ENCODE assay signal across 9 mouse cellular contexts in genomic region chr11:50744971-50745370, GRCm38 (mm10).
DNase-seq lines count a peak whose midpoint lies in the region; ATAC-seq lines count a peak whose summit lies in the region.
"Had no signal": no experiment of that assay in that cellular context is flagged by ENCODE, and none has a peak within 500 bp of the region (broad histone marks: within the 10 kb centered on the region; RNA-seq: fewer than 3 reads in every experiment).

No protein-coding gene starts in this region.

- intact Hi-C loops in heart, postnatal 36 days (cut with DNase I) = loop anchor here (2.0 kb wide), 1 partner anchor 72 kb away; no protein-coding TSS in a partner anchor

- no peaks in the 10 kb centered on the region for H3K36me3 ChIP-seq in forebrain, embryonic 14.5 days (ENCODE audit: control insufficient read depth, insufficient read depth, low read length)
- H3K36me3 ChIP-seq in forebrain, embryonic 16.5 days (ENCODE audit: control insufficient read depth, insufficient read depth) = no peaks in the 10 kb centered on the region
- H3K36me3 ChIP-seq in embryonic facial prominence, embryonic 10.5 days (replicated peaks) = no peaks in the 10 kb centered on the region
- H3K36me3 ChIP-seq in lung, embryonic 15.5 days = no peaks in the 10 kb centered on the region
- H3K36me3 ChIP-seq in midbrain, embryonic 13.5 days = no peaks in the 10 kb centered on the region
- H3K36me3 ChIP-seq: heart, embryonic 15.5 days had no signal

- ATAC-seq in forebrain, embryonic 14.5 days = no peak
- ATAC-seq in forebrain, embryonic 16.5 days = no peak
- ATAC-seq in lung, embryonic 15.5 days (ENCODE audit: borderline replicate concordance, extremely low read depth, low FRiP score, low TSS enrichment) = peak; percentile 62
- no peak for ATAC-seq in megakaryocyte, adult 5-6 weeks (ENCODE audit: poor library complexity, severe bottlenecking)
- ATAC-seq in midbrain, embryonic 13.5 days = no peak

- 44% methylated on average over 6 of the region's 6 CpGs for WGBS in forebrain, embryonic 14.5 days
- 37% methylated on average over 6 of the region's 6 CpGs for WGBS in forebrain, embryonic 16.5 days
- WGBS in embryonic facial prominence, embryonic 10.5 days = 60% methylated on average over 6 of the region's 6 CpGs
- 29% methylated on average over 6 of the region's 6 CpGs for WGBS in lung, embryonic 15.5 days
- 76% methylated on average over 6 of the region's 6 CpGs for WGBS in midbrain, embryonic 13.5 days

- no peaks in the 10 kb centered on the region for H3K9me3 ChIP-seq in forebrain, embryonic 14.5 days (replicated peaks; ENCODE audit: control insufficient read depth, low read length)
- no peaks in the 10 kb centered on the region for H3K9me3 ChIP-seq in forebrain, embryonic 16.5 days (ENCODE audit: control insufficient read depth, low read length)
- no peaks in the 10 kb centered on the region for H3K9me3 ChIP-seq in embryonic facial prominence, embryonic 10.5 days
- H3K9me3 ChIP-seq in lung, embryonic 15.5 days = no peaks in the 10 kb centered on the region
- H3K9me3 ChIP-seq in midbrain, embryonic 13.5 days = no peaks in the 10 kb centered on the region
- H3K9me3 ChIP-seq: heart, embryonic 15.5 days had no signal

- no peak overlapping the region for H3K27ac ChIP-seq in forebrain, embryonic 14.5 days (ENCODE audit: low read depth, low read length)
- no peak overlapping the region for H3K27ac ChIP-seq in forebrain, embryonic 16.5 days (ENCODE audit: low read length)
- H3K27ac ChIP-seq in embryonic facial prominence, embryonic 10.5 days (replicated peaks) = 0 out of 2 replicates have a peak overlapping the region, but pooled peaks have one; percentile 10
- H3K27ac ChIP-seq in lung, embryonic 15.5 days = peak overlapping the region; percentile 67
- H3K27ac ChIP-seq in midbrain, embryonic 13.5 days = no peak overlapping the region
- H3K27ac ChIP-seq: heart, embryonic 15.5 days had no signal

- H3K4me3 ChIP-seq in forebrain, embryonic 14.5 days (ENCODE audit: low read depth, low read length) = no peak overlapping the region
- no peak overlapping the region for H3K4me3 ChIP-seq in forebrain, embryonic 16.5 days (replicated peaks; ENCODE audit: low read length)
- no peak overlapping the region for H3K4me3 ChIP-seq in embryonic facial prominence, embryonic 10.5 days
- H3K4me3 ChIP-seq in lung, embryonic 15.5 days = no peak overlapping the region
- no peak overlapping the region for H3K4me3 ChIP-seq in midbrain, embryonic 13.5 days (replicated peaks)
- H3K4me3 ChIP-seq: heart, embryonic 15.5 days had no signal

- H3K4me2 ChIP-seq in forebrain, embryonic 14.5 days (ENCODE audit: low read length) = no peak overlapping the region
- H3K4me2 ChIP-seq in forebrain, embryonic 16.5 days (ENCODE audit: low read length) = no peak overlapping the region
- H3K4me2 ChIP-seq in lung, embryonic 15.5 days = no peak overlapping the region
- no peak overlapping the region for H3K4me2 ChIP-seq in midbrain, embryonic 13.5 days (replicated peaks)
- H3K4me2 ChIP-seq: heart, embryonic 15.5 days had no signal

- no peaks in the 10 kb centered on the region for H3K4me1 ChIP-seq in forebrain, embryonic 14.5 days (ENCODE audit: control insufficient read depth, insufficient read depth, low read length)
- 0 out of 2 replicates have a peak, but pooled peaks cover 2% of the 10 kb centered on the region for H3K4me1 ChIP-seq in forebrain, embryonic 16.5 days (replicated peaks; ENCODE audit: control insufficient read depth, insufficient read depth, low read length)
- H3K4me1 ChIP-seq in embryonic facial prominence, embryonic 10.5 days = peaks cover 18% of the 10 kb centered on the region
- peaks cover 9% of the 10 kb centered on the region for H3K4me1 ChIP-seq in lung, embryonic 15.5 days
- H3K4me1 ChIP-seq in midbrain, embryonic 13.5 days (replicated peaks) = no peaks in the 10 kb centered on the region
- H3K4me1 ChIP-seq: heart, embryonic 15.5 days had no signal

- peak; percentile 35 for DNase-seq in forebrain, embryonic 14.5 days (ENCODE audit: low spot score)
- DNase-seq in embryonic facial prominence, embryonic 10.5 days (ENCODE audit: low spot score) = no peak
- DNase-seq in heart, postnatal 36 days = peak; percentile 57 to 61
- DNase-seq in cerebellum, adult 11 months = no peak

- no peak overlapping the region for H3K9ac ChIP-seq in forebrain, embryonic 14.5 days (ENCODE audit: low read length)
- H3K9ac ChIP-seq in forebrain, embryonic 16.5 days (replicated peaks; ENCODE audit: low read depth, low read length) = no peak overlapping the region
- no peak overlapping the region for H3K9ac ChIP-seq in lung, embryonic 15.5 days
- H3K9ac ChIP-seq in midbrain, embryonic 13.5 days (replicated peaks) = no peak overlapping the region
- H3K9ac ChIP-seq: heart, embryonic 15.5 days had no signal

- H3K27me3 ChIP-seq in forebrain, embryonic 14.5 days (replicated peaks; ENCODE audit: control insufficient read depth, insufficient read depth, low read length) = no peaks in the 10 kb centered on the region
- H3K27me3 ChIP-seq in forebrain, embryonic 16.5 days (replicated peaks; ENCODE audit: control insufficient read depth, insufficient read depth, low read length) = no peaks in the 10 kb centered on the region
- H3K27me3 ChIP-seq in embryonic facial prominence, embryonic 10.5 days (replicated peaks; ENCODE audit: low read depth, poor library complexity, severe bottlenecking) = no peaks in the 10 kb centered on the region
- H3K27me3 ChIP-seq in lung, embryonic 15.5 days = no peaks in the 10 kb centered on the region
- H3K27me3 ChIP-seq in midbrain, embryonic 13.5 days = no peaks in the 10 kb centered on the region
- H3K27me3 ChIP-seq: heart, embryonic 15.5 days had no signal

Comparison
In these comparisons a context has a peak if more than half of its experiments do, and no peak if none do; other contexts are left out.
1. DNase-seq: peak in forebrain, embryonic 14.5 days (single experiment) and heart, postnatal 36 days (2 of 2); none in embryonic facial prominence, embryonic 10.5 days (single experiment) and cerebellum, adult 11 months (single experiment).
2. H3K27ac ChIP-seq: peak in embryonic facial prominence, embryonic 10.5 days (single experiment) and lung, embryonic 15.5 days (single experiment); none in forebrain, embryonic 14.5 days (single experiment), forebrain, embryonic 16.5 days (single experiment) and midbrain, embryonic 13.5 days (single experiment).